Mouse (Mus musculus) heart, adult 2 months (tissue): ENCODE measurements at regions not wholly inside any gene's neighbourhood (a gene's known extent, or its start where the extent isn't known, plus 50 kb on each side); places are given as distances from the start of the nearest gene placed in this dataset.

Source experiments
- DNase-seq, 2 experiments: peaks; one replicate each; pipeline ENCODE4 v3.0.0; 2021
- H3K27ac ChIP-seq: fragments of 200-600 bp; 2 replicates; pipeline ENCODE4 v1.8.1; 2022
- H3K27me3 ChIP-seq: fragments of 200-500 bp; 2 replicates; pipeline ENCODE4 v1.6.1; 2012; ENCODE audit warnings: mild to moderate bottlenecking, low read length, inconsistent platforms, mixed read lengths; ENCODE audit not compliant: control insufficient read depth, insufficient read depth
- H3K36me3 ChIP-seq: fragments of 200-500 bp; 2 replicates; pipeline ENCODE4 v1.6.1; 2012; ENCODE audit warnings: low read length, inconsistent platforms; ENCODE audit not compliant: control insufficient read depth, insufficient read depth
- H3K4me1 ChIP-seq: fragments of 200-500 bp; 2 replicates; pipeline ENCODE4 v1.6.1; 2011; ENCODE audit warnings: low read length; ENCODE audit not compliant: control insufficient read depth, insufficient read depth
- H3K4me3 ChIP-seq: fragments of 200-600 bp; 2 replicates; pipeline ENCODE4 v1.8.1; 2022
- H3K79me2 ChIP-seq: fragments of 200-500 bp; replicated peaks from 2 replicates; pipeline ENCODE4 v1.6.1; 2012; ENCODE audit warnings: mild to moderate bottlenecking, inconsistent platforms, low read length, moderate library complexity, mixed read lengths; ENCODE audit not compliant: control insufficient read depth, insufficient read depth
- H3K9ac ChIP-seq: fragments of 200-500 bp; 2 replicates; pipeline ENCODE4 v1.6.1; 2012; ENCODE audit warnings: low read depth, mild to moderate bottlenecking, control low read depth, inconsistent platforms, low read length, mixed read lengths
- CTCF ChIP-seq: fragments of 200-600 bp; IDR thresholded peaks from 2 replicates; pipeline ENCODE4 v1.8.1; 2022; ENCODE audit warnings: antibody characterized with exemption, mild to moderate bottlenecking, moderate library complexity
- EP300 ChIP-seq: fragments of 200-500 bp; IDR thresholded peaks from 2 replicates; pipeline ENCODE4 v1.6.1; 2011; ENCODE audit warnings: low read depth, low read length, control low read depth; ENCODE audit not compliant: insufficient read depth
- POLR2A ChIP-seq: fragments of 200-500 bp; IDR thresholded peaks from 2 replicates; pipeline ENCODE4 v1.6.1; 2011; ENCODE audit warnings: mild to moderate bottlenecking, low read depth, low read length, control low read depth; ENCODE audit not compliant: insufficient read depth
- WGBS: fragments of 180-500 bp; shearing (Covaris S2); methylation state at CpG from one replicate; pipeline ENCODE4 v1.1.7; 2018; 5-methylcytosine and 5-hydroxymethylcytosine counted together
- intact Hi-C: fragments of 180-260 bp; cut with DNase I; formaldehyde crosslinking; loops from one replicate; pipeline ENCODE4 v1.15.1; 2025

- Histone ChIP-seq H3K27ac (no peak overlapping the region), H3K27me3 (no peaks in the 10 kb centered on the region), H3K36me3 (no peaks in the 10 kb centered on the region), H3K4me3 (no peak overlapping the region), H3K4me1 (peaks cover 2% of the 10 kb centered on the region; the same call in 1 of the 2 replicates), H3K79me2 (no peaks in the 10 kb centered on the region), H3K9ac (no peak overlapping the region)
- 66% methylated on average over 2 of the region's 2 CpGs for WGBS
- intact Hi-C loops = no loop called here
- TF ChIP-seq CTCF = no peak
- TF ChIP-seq POLR2A = no peak
- TF ChIP-seq EP300 = no peak
- no peak for DNase-seq
These were observed 243.7 kb downstream of the Mtx2 start for GRCm38 (mm10) chr2:75069321-75069720.

- TF ChIP-seq CTCF (no peak), EP300 (no peak), POLR2A (no peak)
- DNase-seq = no peak
- Histone ChIP-seq H3K27me3 (no peaks in the 10 kb centered on the region), H3K36me3 (no peaks in the 10 kb centered on the region), H3K27ac (no peak overlapping the region), H3K4me1 (peaks cover 2% of the 10 kb centered on the region; the same call in 1 of the 2 replicates), H3K79me2 (no peaks in the 10 kb centered on the region), H3K9ac (no peak overlapping the region), H3K4me3 (no peak overlapping the region)
- 64% methylated on average over 3 of the region's 3 CpGs for WGBS
- intact Hi-C loops = no loop called here
These were observed 246.4 kb downstream of the Mtx2 start for GRCm38 (mm10) chr2:75072021-75072420.

- TF ChIP-seq POLR2A (no peak), CTCF (no peak)
- Histone ChIP-seq H3K4me1 (peaks cover 2% of the 10 kb centered on the region; the same call in 1 of the 2 replicates), H3K9ac (no peak overlapping the region), H3K79me2 (no peaks in the 10 kb centered on the region), H3K36me3 (no peaks in the 10 kb centered on the region), H3K27ac (no peak overlapping the region), H3K27me3 (no peaks in the 10 kb centered on the region), H3K4me3 (no peak overlapping the region)
- intact Hi-C loops = no loop called here
- DNase-seq = no peak
- 38% methylated on average over 8 of the region's 8 CpGs for whole genome bisulfite sequencing
These were observed 246.9 kb downstream of the Mtx2 start for GRCm38 (mm10) chr2:75072471-75072870.

GRCm38 (mm10) chr2:75073178-75073577 is 247.6 kb downstream of the Mtx2 start:
- Histone ChIP-seq H3K27me3 (no peaks in the 10 kb centered on the region), H3K79me2 (no peaks in the 10 kb centered on the region), H3K36me3 (no peaks in the 10 kb centered on the region), H3K4me3 (no peak overlapping the region), H3K27ac (no peak overlapping the region), H3K4me1 (peaks cover 2% of the 10 kb centered on the region; the same call in 1 of the 2 replicates), H3K9ac (no peak overlapping the region)
- no peak for DNase-seq
- TF ChIP-seq CTCF = no peak
- no peak for TF ChIP-seq POLR2A
- TF ChIP-seq EP300 = no peak
- 69% methylated on average over 9 of the region's 9 CpGs for WGBS
- intact Hi-C loops = no loop called here

GRCm38 (mm10) chr2:75087164-75087563 is 261.6 kb downstream of the Mtx2 start:
- Histone ChIP-seq H3K27ac (no peak overlapping the region), H3K36me3 (no peaks in the 10 kb centered on the region), H3K9ac (no peak overlapping the region), H3K79me2 (no peaks in the 10 kb centered on the region), H3K4me3 (no peak overlapping the region), H3K27me3 (no peaks in the 10 kb centered on the region), H3K4me1 (no peaks in the 10 kb centered on the region)
- intact Hi-C loops = no loop called here
- DNase-seq = no peak
- no peak for TF ChIP-seq POLR2A
- WGBS = 53% methylated on average over 12 of the region's 12 CpGs

GRCm38 (mm10) chr2:75089186-75089585 is 263.6 kb downstream of the Mtx2 start:
- Histone ChIP-seq H3K4me1 (no peaks in the 10 kb centered on the region), H3K79me2 (no peaks in the 10 kb centered on the region), H3K9ac (no peak overlapping the region), H3K36me3 (no peaks in the 10 kb centered on the region), H3K4me3 (no peak overlapping the region), H3K27ac (no peak overlapping the region), H3K27me3 (no peaks in the 10 kb centered on the region)
- intact Hi-C loops = no loop called here
- TF ChIP-seq EP300 = no peak
- no peak for TF ChIP-seq POLR2A
- TF ChIP-seq CTCF = no peak
- 67% methylated on average over 8 of the region's 8 CpGs for WGBS
- DNase-seq = no peak
